Mouse (Mus musculus) MEL (cell line): Measurements from ENCODE around the gene Efcab5.

Experiments used
- CHD2 ChIP-seq: IDR thresholded peaks from 2 replicates; pipeline ENCODE4 v1.6.1; 2011; ENCODE audit warnings: low read length, improper control_type of control experiment
- CTCF ChIP-seq, 3 experiments: IDR thresholded peaks in 2 of 3; conservative IDR thresholded peaks in 1 of 3; 2 replicates each; pipeline ENCODE4 v1.5.1; 2011 to 2012; ENCODE audit warnings: low read length in 3 of 3, low read depth in 2 of 3, mild to moderate bottlenecking in 2 of 3, improper control_type of control experiment in 1 of 3, inconsistent platforms in 1 of 3, mixed read lengths in 1 of 3, moderate library complexity in 1 of 3; ENCODE audit not compliant: control insufficient read depth in 1 of 3, insufficient read depth in 1 of 3, poor library complexity in 1 of 3, severe bottlenecking in 1 of 3
- GATA1 ChIP-seq: IDR thresholded peaks from 2 replicates; pipeline ENCODE4 v1.6.1; 2011; ENCODE audit warnings: low read depth, low read length, improper control_type of control experiment
- KAT2A ChIP-seq: conservative IDR thresholded peaks from 2 replicates; pipeline ENCODE4 v1.6.1; 2012; ENCODE audit warnings: low read depth, low read length, improper control_type of control experiment, inconsistent platforms
- MAX ChIP-seq: IDR thresholded peaks from 2 replicates; pipeline ENCODE4 v1.6.1; 2011; ENCODE audit warnings: low read length, improper control_type of control experiment
- MXI1 ChIP-seq: IDR thresholded peaks from 2 replicates; pipeline ENCODE4 v1.6.1; 2011; ENCODE audit warnings: mild to moderate bottlenecking, low read depth, low read length, improper control_type of control experiment
- POLR2A ChIP-seq, 2 experiments: IDR thresholded peaks; 2 replicates each; pipeline ENCODE4 v1.6.1; 2011 to 2012; ENCODE audit warnings: low read length in 2 of 2, mild to moderate bottlenecking in 2 of 2, control low read depth in 1 of 2, improper control_type of control experiment in 1 of 2, low read depth in 1 of 2, moderate library complexity in 1 of 2; ENCODE audit not compliant: control insufficient read depth in 1 of 2, insufficient read depth in 1 of 2, poor library complexity in 1 of 2
- SMC3 ChIP-seq: IDR thresholded peaks from 2 replicates; pipeline ENCODE4 v1.6.1; 2011; ENCODE audit warnings: low read depth, low read length, improper control_type of control experiment
- ZC3H11A ChIP-seq: IDR thresholded peaks from 2 replicates; pipeline ENCODE4 v1.6.1; 2012; ENCODE audit warnings: low read depth, mild to moderate bottlenecking, inconsistent platforms, low read length, improper control_type of control experiment

GRCm38 (mm10) chr11:77181528-77181927 is 7.2 kb downstream of the Efcab5 start:
- TF ChIP-seq SMC3 = no peak
- no peak for TF ChIP-seq CTCF (IDR thresholded peaks at IDR 0.05 in 2 of 3, conservative IDR thresholded peaks at IDR 0.05 in 1 of 3; ENCODE audit: control insufficient read depth in 1 of 3, insufficient read depth in 1 of 3, low read depth in 2 of 3, low read length in 3 of 3, poor library complexity in 1 of 3, severe bottlenecking in 1 of 3)
- TF ChIP-seq CHD2 = no peak
- no peak for TF ChIP-seq MAX
- no peak for TF ChIP-seq ZC3H11A
- no peak for TF ChIP-seq KAT2A
- TF ChIP-seq POLR2A (IDR thresholded peaks at IDR 0.05; ENCODE audit: control insufficient read depth in 1 of 2, insufficient read depth in 1 of 2, low read depth in 1 of 2, low read length in 2 of 2, poor library complexity in 1 of 2) = no peak
- TF ChIP-seq MXI1 = no peak
- no peak for TF ChIP-seq GATA1
